Mouse (Mus musculus): Measurements from ENCODE around the gene Clstn2.

Gene Clstn2

GRCm38 (mm10) chr9:98032573-98033272 is at the start of gene Clstn2:
Clstn2 (minus strand) TSS chr9:98033181.
- DNase-seq (ENCODE audit: low spot score): peak; percentile 63

DNA sequence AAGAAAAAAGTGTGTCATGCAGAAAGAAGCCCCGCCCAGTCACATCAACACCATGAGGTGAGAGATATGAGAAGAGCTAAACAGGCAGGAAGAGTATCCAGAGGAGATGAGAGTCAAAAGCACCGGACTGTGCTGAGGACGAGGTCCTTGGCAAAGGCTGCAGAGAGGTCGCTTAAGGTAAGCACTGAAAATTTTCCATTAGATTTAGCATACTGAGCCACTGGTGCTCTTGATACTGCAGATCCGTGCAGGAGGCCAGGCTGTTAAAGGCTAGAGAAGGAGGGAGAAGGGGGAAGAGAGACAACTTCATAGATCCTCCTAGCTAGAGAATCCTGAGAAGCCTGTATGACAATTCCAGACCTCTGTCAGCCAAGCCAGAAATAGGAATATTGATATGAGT is 34.8 kb upstream of the Clstn2 start:
- no peak for DNase-seq (ENCODE audit: low spot score)

- DNase-seq (ENCODE audit: low spot score): no peak
Observed at GRCm38 (mm10) chr9:98061646-98062045, 28.7 kb upstream of the Clstn2 start.

DNA sequence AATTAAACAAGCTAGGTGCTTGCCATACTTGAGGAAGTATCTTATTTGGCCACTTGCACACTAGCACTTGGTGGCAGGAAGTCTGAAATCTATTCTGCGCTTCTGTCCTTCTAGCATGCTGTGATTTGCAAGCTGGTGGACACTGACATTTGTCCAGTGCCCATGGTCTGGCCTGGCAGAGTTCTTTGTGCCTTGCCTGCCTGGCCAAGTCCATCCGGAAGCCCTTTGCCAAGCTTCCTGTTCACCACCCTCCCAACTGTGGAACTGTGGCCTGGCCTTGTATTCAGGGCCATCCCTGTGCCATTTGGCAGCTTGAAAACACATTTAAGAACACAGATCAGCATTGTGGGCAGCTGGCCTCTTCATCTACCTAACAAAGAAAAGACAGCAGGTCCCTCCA is 24.3 kb upstream of the Clstn2 start:
- no peak for DNase-seq (ENCODE audit: low spot score)

DNA sequence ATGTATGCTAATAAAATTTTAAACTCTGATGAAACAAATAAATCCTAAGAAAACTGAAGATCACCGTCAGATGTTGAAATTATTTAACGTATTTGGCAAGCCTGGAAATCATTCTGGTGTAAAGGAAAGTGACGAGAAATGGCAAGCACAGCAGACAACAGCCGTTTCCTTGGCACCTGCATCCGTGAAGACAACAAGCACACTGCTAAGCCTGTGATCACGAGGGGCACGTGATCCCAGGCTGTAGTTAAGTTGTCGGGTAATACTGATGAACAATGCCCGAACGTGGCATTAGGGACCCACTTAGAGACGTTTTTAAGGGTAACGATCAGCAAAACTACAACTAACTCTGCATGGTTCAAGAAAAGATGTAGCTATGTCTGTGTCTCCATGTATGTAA is 18.4 kb upstream of the Clstn2 start:
- DNase-seq (ENCODE audit: low spot score): no peak

GRCm38 (mm10) chr9:98033273-98033855 is 383 bp upstream of the Clstn2 start:
- DNase-seq (ENCODE audit: low spot score): peak; percentile 12

GRCm38 (mm10) chr9:98031898-98032572 is 946 bp downstream of the Clstn2 start:
- no peak for DNase-seq (ENCODE audit: low spot score)

- no peak for DNase-seq (ENCODE audit: low spot score)
Observed at GRCm38 (mm10) chr9:98030715-98031114, 2.3 kb downstream of the Clstn2 start.

DNA sequence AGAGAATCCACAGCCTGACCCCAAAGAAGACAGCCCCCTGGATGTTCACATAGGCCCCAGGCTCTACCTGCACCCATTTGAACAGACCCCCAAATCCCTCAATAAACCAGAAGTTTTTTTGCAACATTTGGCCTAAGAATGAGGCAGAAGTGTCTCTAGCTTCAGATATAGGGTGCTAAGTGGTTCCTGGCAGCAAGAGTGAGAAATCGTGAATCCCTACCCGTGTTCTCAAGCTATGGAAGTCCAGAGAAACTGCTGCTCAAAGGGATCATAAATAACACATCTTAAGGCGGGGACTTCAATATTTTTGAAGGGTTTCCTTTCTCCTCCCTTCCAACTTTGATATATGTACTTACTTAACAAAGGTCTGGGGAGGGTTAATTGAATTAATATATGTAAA is 7.4 kb downstream of the Clstn2 start:
- no peak for DNase-seq (ENCODE audit: low spot score)

- DNase-seq (ENCODE audit: low spot score): no peak
Observed at GRCm38 (mm10) chr9:98023069-98023468, 9.9 kb downstream of the Clstn2 start.

GRCm38 (mm10) chr9:98019876-98020275 is 13.1 kb downstream of the Clstn2 start:
- DNase-seq (ENCODE audit: low spot score): no peak

- DNase-seq (ENCODE audit: low spot score): peak; percentile 37
Observed at GRCm38 (mm10) chr9:98018687-98019086, 14.3 kb downstream of the Clstn2 start.

DNA sequence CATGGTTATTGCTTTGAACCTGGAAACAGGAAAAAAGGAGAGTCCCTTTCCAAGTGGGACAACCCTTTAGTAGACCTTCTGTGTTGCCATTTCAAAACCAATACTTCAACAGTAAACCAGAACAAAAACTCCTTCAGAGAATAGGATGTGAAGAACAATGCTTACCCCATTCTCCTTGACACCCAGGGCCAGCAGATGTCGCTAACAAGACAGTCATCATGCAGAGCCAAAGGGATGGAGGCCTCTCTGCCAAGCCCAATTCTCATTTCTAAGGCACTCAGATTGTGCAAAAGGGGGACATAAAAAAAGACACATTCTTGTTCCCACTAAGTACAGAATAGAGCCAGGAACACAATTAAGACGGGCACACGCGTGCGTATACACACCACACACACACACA is 16.4 kb downstream of the Clstn2 start:
- DNase-seq (ENCODE audit: low spot score): no peak

DNA sequence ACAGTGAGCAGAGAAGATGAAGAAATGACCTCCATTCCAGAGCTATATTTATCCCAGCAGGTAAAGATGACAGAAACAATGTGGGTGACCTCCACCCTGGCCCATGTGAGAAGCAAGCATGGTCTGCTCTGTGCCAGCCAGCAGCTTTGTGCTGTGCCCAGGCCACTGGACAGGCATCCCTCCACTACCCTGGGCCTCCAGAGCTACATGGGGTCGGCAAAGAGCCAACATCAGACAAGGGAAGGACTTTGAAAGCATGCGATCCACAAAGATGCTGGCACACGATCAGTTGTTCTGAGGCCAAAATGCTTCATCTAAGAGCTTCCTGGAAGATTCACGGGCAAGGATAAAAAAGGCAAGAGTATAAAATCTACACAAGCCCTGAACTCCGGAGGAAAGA is 36.6 kb downstream of the Clstn2 start:
- DNase-seq (ENCODE audit: low spot score): peak; percentile 14

DNA sequence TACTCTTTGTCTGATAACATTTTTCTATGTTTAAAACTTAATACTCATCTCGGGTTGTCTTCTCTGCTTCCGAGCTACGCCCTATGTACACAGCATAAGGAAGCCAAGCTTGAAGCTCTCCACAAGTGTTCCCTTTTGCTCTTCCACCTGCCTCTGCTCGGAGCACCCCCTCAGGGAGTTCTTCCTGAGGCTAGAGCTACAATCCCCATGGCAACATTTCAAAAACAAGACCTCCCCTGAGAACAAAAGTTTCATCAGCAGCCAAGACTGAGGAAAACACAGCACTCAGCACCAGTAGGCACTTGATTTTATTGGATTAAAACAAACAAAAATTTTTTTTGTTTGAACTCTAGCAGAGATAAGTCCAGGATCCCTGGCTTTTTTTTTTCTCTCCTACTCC is 37.3 kb downstream of the Clstn2 start:
- DNase-seq (ENCODE audit: low spot score): peak; percentile 32

DNA sequence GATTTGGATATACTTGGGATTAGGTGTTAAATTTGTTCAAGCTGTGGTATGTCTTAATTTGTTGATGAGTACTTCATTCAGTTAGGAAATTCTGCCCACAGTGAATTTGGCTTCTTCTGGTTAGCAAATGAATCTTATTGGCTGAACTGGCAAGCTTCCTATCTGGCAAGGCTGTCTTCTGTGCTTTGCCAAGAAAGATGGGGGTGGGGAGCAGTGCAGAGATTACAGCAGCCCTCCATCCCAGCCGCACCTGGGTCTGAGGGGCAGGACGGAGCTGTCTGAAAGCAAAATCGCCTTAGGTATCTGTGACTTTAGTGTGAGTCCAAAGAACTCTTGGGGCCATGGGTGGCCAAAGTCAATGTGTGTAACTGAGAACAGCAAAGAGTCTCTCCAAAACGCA is 40.9 kb downstream of the Clstn2 start:
- no peak for DNase-seq (ENCODE audit: low spot score)

DNA sequence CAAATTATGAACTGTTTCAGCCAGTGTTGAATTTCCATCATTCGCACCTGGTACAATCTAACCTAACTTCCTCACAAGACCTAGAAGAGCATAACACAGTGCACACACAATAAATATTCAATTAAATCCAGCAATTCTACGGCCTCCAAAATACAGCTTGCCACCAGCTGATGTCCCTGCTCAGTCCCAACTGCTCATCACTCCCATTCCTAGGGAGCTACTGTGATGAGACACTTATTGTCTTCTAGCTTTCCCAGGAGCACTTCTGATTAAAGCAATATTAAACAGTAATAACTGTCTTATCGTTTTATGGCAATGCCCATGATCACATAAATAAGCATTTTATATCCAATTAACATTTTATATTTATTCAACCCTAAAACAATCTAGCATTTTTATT is 55.6 kb downstream of the Clstn2 start:
- DNase-seq (ENCODE audit: low spot score): no peak

- DNase-seq (ENCODE audit: low spot score): no peak
Observed at GRCm38 (mm10) chr9:97974801-97975347, 58.1 kb downstream of the Clstn2 start.

DNA sequence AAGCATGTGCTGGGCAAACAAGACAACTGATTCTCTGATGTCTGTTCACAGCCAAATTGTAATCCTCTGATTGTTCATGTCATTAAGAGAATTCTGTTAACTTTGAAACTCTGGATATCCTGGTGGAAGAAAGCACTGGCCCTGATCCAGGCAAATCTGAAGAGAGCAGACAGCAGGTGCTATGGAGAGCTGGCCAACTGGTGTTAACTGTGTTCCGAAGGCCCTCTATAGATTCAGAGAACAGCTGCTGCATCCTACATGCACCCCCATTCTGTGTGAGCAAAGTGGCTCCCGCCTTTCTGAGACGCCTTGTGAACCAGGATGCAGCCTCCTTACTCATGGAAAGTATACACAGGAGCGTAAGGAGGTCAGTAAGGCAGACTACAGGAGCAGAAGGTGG is 66.3 kb downstream of the Clstn2 start:
- DNase-seq (ENCODE audit: low spot score): no peak

DNA sequence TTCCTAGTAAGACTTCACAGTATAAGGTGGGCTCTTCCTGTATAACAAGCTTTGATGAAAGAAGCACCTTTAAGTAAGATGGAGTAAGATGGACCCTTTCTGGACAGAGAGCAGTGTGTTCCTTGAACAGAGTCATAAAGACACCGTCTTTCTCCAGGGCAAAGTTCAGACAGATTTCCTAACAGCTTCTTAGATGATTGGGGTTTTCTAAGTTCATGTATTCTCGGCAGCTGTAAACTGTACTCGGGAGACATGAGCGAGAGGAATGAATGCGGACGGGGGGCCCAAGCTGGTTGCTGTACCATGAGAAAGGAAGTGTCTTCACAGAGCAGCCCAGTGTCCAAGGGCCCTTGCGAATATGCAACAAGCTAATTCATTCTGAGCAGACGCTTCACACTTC is 75.5 kb downstream of the Clstn2 start:
- DNase-seq (ENCODE audit: low spot score): no peak

- no peak for DNase-seq (ENCODE audit: low spot score)
Observed at GRCm38 (mm10) chr9:97956407-97957106, 76.4 kb downstream of the Clstn2 start.

DNA sequence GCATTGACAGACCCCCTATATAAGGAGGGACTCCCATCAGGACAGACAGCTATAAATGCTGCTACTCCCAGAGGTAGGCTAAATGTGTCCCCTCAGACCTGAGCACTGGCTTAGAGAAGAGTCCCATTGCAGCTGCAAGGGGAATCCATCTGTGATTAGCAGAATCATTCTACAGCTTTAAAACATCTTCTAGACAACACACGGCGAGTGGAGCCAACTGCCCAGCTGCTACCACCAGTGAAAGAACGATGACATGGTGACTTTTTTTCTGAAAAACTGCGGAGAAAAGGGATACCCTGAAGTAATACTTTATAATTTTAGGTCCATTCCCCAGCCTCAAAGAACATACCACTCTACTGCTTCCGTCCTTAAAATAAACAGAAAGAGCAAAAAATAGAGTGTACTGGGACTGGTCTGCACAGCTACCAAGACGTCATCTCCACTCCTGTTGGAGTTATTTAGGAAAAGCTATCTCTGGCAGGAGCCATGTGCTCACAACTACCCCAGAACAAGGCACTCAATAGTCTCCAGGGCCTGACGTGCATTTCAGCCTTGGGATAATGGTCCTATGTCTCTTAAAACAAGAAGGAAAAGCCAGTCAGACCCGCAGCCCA is 79.1 kb downstream of the Clstn2 start:
- no peak for DNase-seq (ENCODE audit: low spot score)

All from testis, postnatal 14 days (tissue).